Mouse (Mus musculus) right cerebral cortex, postnatal 10 days (tissue): ENCODE data around the gene Scgb1c1.

Experiments used
- DNase-seq, 2 experiments: peaks; one replicate each; pipeline ENCODE4 v3.0.0; 2021; ENCODE audit warnings: low spot score in 2 of 2

Scgb1c1 gene

DNA sequence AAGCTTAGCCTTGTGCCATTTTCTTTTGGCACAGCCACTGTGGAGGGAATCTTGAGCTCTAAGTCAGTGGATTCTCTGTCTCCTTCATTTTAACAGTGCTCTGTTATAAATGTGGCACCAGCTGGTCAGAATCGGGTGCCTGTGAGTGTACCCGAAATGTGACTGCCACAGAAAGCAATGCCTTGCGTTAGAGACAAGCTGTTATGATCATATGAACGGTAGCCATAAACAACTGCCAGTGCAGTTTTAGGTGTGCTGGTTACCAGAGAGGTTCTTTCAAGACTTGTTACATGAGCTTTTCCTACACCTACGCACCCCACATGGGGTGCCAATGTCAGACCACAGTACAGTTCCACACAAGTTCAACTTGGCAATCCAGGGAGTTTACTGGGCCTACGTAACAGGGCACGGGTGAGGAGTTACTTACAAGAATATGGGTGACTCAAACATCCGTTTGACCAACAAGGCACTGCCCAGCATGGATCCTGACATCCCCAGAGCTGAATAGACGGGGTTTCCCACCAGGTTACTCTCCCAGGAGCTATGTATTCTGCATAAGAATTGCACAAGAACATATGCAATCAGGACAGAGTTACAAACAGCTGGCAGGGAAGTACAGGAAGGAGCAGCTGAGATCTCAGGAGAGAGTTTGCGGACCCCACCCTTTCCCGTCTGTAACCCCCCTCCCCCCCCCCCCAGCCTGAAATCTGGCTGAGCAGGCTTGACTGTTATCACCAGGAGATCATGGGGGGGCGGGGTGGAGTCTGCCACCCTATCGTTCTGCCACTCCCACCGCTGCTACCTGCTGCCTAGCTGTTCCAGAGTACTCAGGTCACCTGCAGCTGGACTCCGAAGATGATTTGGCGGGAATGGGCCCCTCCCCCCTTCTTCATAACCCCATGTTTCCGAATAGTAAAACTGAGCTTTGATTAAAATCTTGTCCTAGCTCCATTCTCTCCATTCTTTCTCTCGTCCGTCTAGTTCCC, 4.3 kb upstream of the Scgb1c1 start:
- no peak for DNase-seq

GRCm38 (mm10) chr7:140843806-140844205, 1.5 kb upstream of the Scgb1c1 start:
- no peak for DNase-seq

- no peak for DNase-seq
Measured at GRCm38 (mm10) chr7:140845683-140846082, 336 bp downstream of the Scgb1c1 start.

GRCm38 (mm10) chr7:140846676-140847075, 1.3 kb downstream of the Scgb1c1 start:
- no peak for DNase-seq

- peak; percentile 60 to 70 for DNase-seq
Measured at GRCm38 (mm10) chr7:140847755-140848580, 2.6 kb downstream of the Scgb1c1 start, which contains the start of gene Odf3. TSS of gene Odf3 (plus strand) at chr7:140847805.

- DNase-seq: no peak
Measured at GRCm38 (mm10) chr7:140848591-140848990, 3.2 kb downstream of the Scgb1c1 start.

DNA sequence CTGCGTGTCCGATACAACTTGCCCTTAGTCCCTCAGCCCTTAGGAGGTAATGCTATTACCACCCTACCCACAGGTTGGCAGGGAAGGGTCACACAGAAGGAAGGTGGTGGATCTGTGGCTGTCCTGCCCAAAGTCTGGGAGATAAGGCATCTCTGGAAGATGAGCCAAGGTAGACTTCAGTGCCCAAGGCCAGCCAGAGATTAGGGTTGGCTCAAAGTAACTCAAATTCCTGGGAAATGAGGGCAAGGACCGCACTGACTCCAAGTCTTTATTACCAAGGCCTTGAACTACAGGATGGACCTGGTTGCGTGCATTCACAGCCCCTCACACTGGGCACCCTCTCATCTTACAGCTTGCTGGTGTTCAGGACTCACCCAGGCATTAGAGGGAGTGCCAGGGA, 6.6 kb downstream of the Scgb1c1 start:
- DNase-seq: no peak

- no peak for DNase-seq
Measured at GRCm38 (mm10) chr7:140853386-140853785, 8.0 kb downstream of the Scgb1c1 start.

DNA sequence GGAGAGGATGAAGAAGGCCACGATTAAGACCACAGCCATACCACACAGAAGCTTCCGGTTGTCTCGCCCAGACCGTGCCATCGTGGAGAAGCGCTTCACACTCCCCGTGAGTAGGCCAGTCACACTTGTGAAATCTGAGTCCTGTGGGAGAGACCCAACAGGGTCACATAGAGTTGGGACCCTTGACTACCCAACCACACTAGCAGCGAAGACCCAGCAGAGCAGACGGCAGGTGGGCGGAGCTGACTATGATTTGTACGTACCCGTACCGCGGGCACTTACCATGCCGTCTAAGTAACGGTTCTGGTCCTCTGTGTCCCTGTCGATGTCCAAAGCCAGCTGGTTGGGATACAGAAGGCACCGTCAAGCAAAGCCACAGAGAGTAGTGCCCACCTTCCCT, 9.1 kb downstream of the Scgb1c1 start:
- DNase-seq: no peak

GRCm38 (mm10) chr7:140855181-140855580, 9.8 kb downstream of the Scgb1c1 start:
- DNase-seq: no peak

DNA sequence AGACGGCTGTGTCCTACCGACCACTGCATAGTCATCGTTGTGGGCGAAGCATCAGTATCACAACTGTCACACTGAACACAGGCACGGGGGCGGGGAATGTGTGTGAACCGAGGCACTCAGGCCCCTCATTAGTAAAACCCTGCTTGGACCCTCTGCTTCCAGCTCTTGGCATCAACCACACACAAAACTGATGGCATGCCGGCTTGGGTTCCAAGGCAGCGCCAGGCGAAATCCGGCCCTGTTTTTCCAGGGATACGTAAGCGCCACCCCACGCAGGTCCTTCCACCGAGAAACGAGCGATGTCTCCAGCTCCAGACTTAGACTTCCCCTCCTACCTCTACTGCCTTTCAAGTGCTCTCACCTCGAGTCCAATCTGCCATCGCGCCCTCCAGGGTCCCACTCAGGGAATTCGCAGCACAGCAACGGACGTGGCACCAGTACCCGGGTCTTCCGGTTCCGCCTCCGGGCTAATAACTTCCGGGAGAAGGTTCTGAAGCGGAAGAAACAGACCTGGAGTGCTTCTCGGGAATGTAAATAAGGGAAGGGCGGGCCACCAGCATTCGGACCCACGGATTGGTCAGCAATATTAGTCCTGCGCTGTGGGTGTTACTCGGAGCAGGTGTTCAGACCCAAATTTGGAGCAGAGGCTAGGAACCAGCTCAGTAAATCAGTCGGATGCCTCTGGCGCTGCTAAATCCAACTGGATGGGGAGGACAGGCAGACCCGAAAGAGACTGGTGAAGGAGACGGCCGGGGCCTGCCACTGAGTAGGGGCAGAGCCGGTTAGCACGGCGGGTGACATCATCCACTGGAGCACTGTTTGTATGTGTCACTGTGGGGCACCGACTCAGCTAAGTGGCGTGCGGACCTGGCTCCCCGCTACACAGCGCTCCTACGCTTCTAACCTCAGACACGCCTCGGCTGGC, 10.8 kb downstream of the Scgb1c1 start, which contains the start of gene Gm45785:
TSS of gene Gm45785 (minus strand) at position 472 of the 925 bp plus-strand sequence.
- DNase-seq: peak; percentile 88 to 95

DNA sequence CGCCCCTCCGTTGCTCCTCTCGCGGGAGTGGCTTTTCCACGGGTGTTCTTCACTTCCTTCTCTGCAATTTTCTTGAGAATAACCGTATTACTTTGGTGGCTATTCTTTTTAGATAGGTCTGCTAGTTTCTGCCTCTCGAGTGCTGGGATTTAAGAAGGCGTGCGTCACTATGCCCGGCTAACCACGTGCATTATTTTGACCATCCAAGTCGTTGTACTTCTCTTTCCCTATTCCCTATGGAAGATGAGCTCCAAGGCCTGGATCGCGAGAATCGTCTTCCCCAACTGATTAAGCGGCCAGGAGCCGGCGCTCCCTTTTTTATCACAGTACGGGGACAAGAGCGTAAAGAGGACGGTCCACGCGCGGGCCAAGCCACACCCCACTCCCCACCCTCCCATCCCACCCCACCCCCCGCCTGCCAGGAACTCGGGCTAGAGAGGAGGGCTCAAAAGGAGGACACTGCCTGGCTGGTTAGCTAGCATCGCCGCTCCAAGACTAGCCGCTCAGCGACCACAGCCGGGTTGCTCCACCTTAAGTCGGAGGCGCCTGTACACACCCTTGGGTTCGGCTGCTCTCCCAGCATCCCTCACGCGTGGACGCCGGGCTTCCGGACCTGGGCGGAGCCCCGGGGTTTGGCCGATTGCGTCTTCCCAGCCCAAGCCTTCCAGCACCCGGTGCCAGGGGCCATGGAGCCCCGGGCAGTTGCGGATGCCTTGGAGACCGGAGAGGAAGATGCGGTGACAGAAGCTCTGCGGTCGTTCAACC, 11.6 kb downstream of the Scgb1c1 start, which contains the start of gene Ric8a:
TSS of gene Ric8a (plus strand) at position 173 of the 765 bp plus-strand sequence.
- peak; percentile 90 to 92 for DNase-seq

- no peak for DNase-seq
Measured at GRCm38 (mm10) chr7:140857550-140858505, 12.5 kb downstream of the Scgb1c1 start, which contains the start of gene Bet1l. TSS of gene Bet1l (minus strand) at chr7:140857577.

- no peak for DNase-seq
Measured at GRCm38 (mm10) chr7:140858746-140859145, 13.4 kb downstream of the Scgb1c1 start.

GRCm38 (mm10) chr7:140859997-140860396, 14.7 kb downstream of the Scgb1c1 start:
- no peak for DNase-seq

DNA sequence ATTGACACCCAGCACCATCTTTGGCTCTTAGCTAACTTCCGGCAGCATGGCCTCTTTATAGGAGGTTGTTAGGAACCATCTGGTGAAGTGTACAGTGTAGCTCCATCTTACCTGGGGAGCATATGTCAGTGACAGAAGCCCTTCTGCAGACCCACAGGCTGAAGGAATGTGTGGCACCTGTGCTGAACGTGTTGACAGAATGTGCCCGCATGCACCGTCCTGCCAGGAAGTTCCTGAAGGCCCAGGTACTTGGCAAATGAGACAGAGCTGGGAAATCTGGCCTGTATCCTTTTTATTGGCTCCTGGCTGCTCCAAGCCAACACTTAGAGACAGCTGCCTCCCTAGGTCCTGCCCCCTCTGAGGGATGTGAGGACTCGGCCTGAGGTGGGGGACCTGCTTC, 15.4 kb downstream of the Scgb1c1 start:
- DNase-seq: no peak

DNA sequence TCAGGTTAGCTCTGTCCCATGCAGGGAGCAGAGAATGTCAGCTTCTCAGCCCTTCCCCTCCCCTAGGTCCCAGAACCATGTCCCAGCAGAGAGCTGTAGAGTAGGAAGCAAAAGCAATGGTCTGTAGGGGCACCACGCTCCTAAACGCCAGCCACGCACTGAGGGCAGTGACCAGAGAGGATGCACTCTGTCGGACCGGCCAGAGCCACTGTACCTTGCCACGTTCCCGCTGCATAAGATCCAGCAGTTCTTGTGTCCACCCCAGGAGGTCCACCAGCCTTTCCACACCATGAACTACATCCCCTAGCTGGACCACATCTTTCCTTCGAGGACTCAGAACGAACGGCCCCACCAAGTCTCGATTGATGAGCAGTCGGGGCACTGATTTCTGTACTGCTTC, 19.4 kb downstream of the Scgb1c1 start:
- no peak for DNase-seq

- DNase-seq: no peak
Measured at GRCm38 (mm10) chr7:140874224-140874623, 28.9 kb downstream of the Scgb1c1 start.

DNA sequence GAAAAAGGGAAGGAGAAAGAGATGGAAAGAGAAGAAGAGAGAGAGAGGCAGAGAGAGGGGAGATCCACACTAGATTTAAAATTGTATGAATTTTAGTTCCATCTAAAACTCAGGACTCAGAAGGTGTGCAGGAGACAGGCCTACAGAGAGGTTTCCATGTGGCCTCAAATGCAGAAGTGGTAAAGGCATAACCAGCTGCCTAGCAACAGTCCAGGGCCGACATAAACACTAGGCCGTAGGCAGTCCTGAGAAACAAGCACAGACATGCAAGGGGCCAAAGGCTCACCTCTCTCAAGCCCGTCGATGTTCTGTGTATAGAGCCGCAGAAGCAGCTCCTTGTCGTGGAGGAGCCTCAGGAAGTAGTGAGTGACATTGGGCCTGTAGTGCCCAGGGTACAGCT, 32.0 kb downstream of the Scgb1c1 start:
- DNase-seq: no peak
